Mouse (Mus musculus): ENCODE results near the gene Raver2.

GRCm38 (mm10) chr4:101160821-101161220, 92.0 kb downstream of the Raver2 start:
- no peak for TF ChIP-seq CTCF (IDR thresholded peaks at IDR 0.05)
- no peak for TF ChIP-seq EP300 (IDR thresholded peaks at IDR 0.05; ENCODE audit: insufficient read depth, low read depth, low read length)
- no peak for TF ChIP-seq POLR2A (IDR thresholded peaks at IDR 0.05; ENCODE audit: insufficient read depth, low read depth, low read length)

All from heart, adult 2 months (tissue).